Mouse (Mus musculus) kidney, adult 2 months (tissue): ENCODE results near the gene Oas1d.

ENCODE experiments used
- CTCF ChIP-seq: fragments of 200-500 bp; conservative IDR thresholded peaks from 2 replicates; pipeline ENCODE4 v1.5.1; 2011; ENCODE audit warnings: low read depth, mild to moderate bottlenecking, control low read depth, low read length, moderate library complexity, mixed read lengths; ENCODE audit not compliant: insufficient read depth, insufficient read length
- POLR2A ChIP-seq: fragments of 200-500 bp; IDR thresholded peaks from one replicate; pipeline ENCODE4 v1.6.1; 2011; ENCODE audit warnings: low read depth, low read length, control low read depth

GRCm38 (mm10) chr5:120895231-120895900, 19.0 kb upstream of the Oas1d start:
- TF ChIP-seq CTCF, result no peak
- no peak for TF ChIP-seq POLR2A
